Mouse (Mus musculus): ENCODE data around the gene Nog. TPM values are rescaled to one million over a fixed set of nuclear protein-coding genes. Genes with fewer than 3 reads are reported as not detected.

Gene Nog
- total and polyA plus RNA-seq, 3 experiments = not detected

DNA sequence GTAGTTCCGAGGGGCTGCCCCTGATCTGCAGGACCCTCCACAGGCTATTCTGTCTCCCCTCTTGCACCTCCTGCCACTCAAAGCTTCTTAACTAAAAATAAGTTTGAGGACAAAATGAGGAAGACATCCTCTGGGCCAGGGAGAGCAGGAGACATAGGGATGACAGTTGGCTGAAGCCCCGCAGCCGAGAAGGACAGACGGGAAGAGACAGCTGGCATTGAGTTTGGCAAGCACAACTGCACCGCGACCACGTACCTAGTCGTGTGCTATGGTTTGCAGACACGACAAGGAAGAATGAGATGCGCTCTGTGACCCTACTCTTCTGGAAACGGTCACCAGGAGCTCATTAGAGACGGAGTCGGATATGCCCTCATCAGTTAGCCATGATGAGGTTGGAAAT is 48.2 kb downstream of the Nog start:
- H3K4me2 ChIP-seq (ENCODE audit: insufficient read depth, low read depth, poor library complexity, severe bottlenecking) = no peak overlapping the region
- dilution Hi-C loops (cut with MboI; ENCODE audit: extremely low pct_ligation_motif_present, extremely low pct_unique_long_range_greater_than_20kb, low sequenced_read_pairs) = no loop called here

More for the DNA sequence above, 48.2 kb downstream of the Nog start:
- H3K27ac ChIP-seq (ENCODE audit: insufficient read depth, low read depth) = no peak overlapping the region
- no peak overlapping the region for H3K9ac ChIP-seq (ENCODE audit: insufficient read depth, low read depth)
- H3K9me3 ChIP-seq (replicated peaks; ENCODE audit: low read length) = peaks cover 5% of the 10 kb centered on the region
- no peak for DNase-seq (ENCODE audit: extremely low read depth)
- peaks cover 0 to 6% of the 10 kb centered on the region in 2 experiments; a peak in 2 of 4 replicates for H3K4me1 ChIP-seq (ENCODE audit: control insufficient read depth in 1 of 2, insufficient read depth in 2 of 2)
- H3K4me3 ChIP-seq (replicated peaks in 1 of 3; ENCODE audit: low read depth in 2 of 3, low read length in 2 of 3, poor library complexity in 1 of 3) = no peak overlapping the region
- H3K36me3 ChIP-seq (replicated peaks in 1 of 2; ENCODE audit: control insufficient read depth in 1 of 2, insufficient read depth in 1 of 2, low read length in 1 of 2) = no peaks in the 10 kb centered on the region
- H3K27me3 ChIP-seq (replicated peaks) = no peaks in the 10 kb centered on the region
- in situ Hi-C loops (cut with MboI; ENCODE audit: low pct_ligation_motif_present, low pct_unique_long_range_greater_than_20kb, low sequenced_read_pairs) = no loop called here
- H3K79me2 ChIP-seq (replicated peaks; ENCODE audit: control insufficient read depth, extremely low read depth, insufficient read depth, poor library complexity, severe bottlenecking) = no peaks in the 10 kb centered on the region
- TF ChIP-seq EP300 (IDR thresholded peaks at IDR 0.05; ENCODE audit: low read length) (no peak), TBP (conservative IDR thresholded peaks at IDR 0.05; ENCODE audit: low read depth, low read length) (no peak), SMC3 (IDR thresholded peaks at IDR 0.05; ENCODE audit: low read depth, low read length) (no peak), MXI1 (IDR thresholded peaks at IDR 0.05; ENCODE audit: low read depth, low read length) (no peak), MEF2A (IDR thresholded peaks at IDR 0.05; ENCODE audit: borderline replicate concordance, low read depth, low read length) (no peak), UBTF (IDR thresholded peaks at IDR 0.05; ENCODE audit: low read depth, low read length) (no peak), JUN (IDR thresholded peaks at IDR 0.05; ENCODE audit: insufficient read depth, low read depth, low read length) (no peak), POLR2AphosphoS2 (IDR thresholded peaks at IDR 0.05; ENCODE audit: low read depth, low read length) (no peak), JUND (conservative IDR thresholded peaks at IDR 0.05; ENCODE audit: low read depth, low read length) (no peak), ZKSCAN1 (IDR thresholded peaks at IDR 0.05; ENCODE audit: borderline replicate concordance, low read depth, low read length) (no peak), MAZ (IDR thresholded peaks at IDR 0.05; ENCODE audit: low read depth, low read length) (no peak), USF2 (conservative IDR thresholded peaks at IDR 0.05; ENCODE audit: low read depth, low read length) (no peak), ZNF384 (IDR thresholded peaks at IDR 0.05; ENCODE audit: low read depth, low read length) (no peak), HCFC1 (IDR thresholded peaks at IDR 0.05; ENCODE audit: low read depth, low read length) (no peak), CTCF (conservative IDR thresholded peaks at IDR 0.05 in 1 of 2, IDR thresholded peaks at IDR 0.05 in 1 of 2; ENCODE audit: low read depth in 2 of 2, low read length in 2 of 2) (no peak), ELF1 (IDR thresholded peaks at IDR 0.05; ENCODE audit: low read depth, low read length) (no peak), BHLHE40 (IDR thresholded peaks at IDR 0.05; ENCODE audit: low read depth, low read length) (no peak), KAT2A (IDR thresholded peaks at IDR 0.05; ENCODE audit: insufficient replicate concordance, low read length) (no peak)

Other genes with a start within 250 kb of the Nog start
- 4.8 and 5.8 TPM in 2 replicates for gene Dgke, start 235.5 kb downstream of the Nog start, total RNA-seq (2012; rRNA removed)
- 13.4 and 14.3 TPM in 2 replicates for gene Dgke, start 235.5 kb downstream of the Nog start, total RNA-seq (2014; rRNA removed)
- 15.0 and 17.0 TPM in 2 replicates for gene Dgke, start 235.5 kb downstream of the Nog start, polyA plus RNA-seq (2012; ENCODE audit: insufficient read length, low read depth)
- gene Gm525, start 228.5 kb downstream of the Nog start, total RNA-seq (2012; rRNA removed) = 0.34 and 0.46 TPM in 2 replicates
- not detected in 2 replicates for gene Gm525, start 228.5 kb downstream of the Nog start, total RNA-seq (2014; rRNA removed)
- 0.83 TPM in 1 of 2 replicates, not detected in the other for gene Gm525, start 228.5 kb downstream of the Nog start, polyA plus RNA-seq (2012; ENCODE audit: insufficient read length, low read depth)